Mouse (Mus musculus): ENCODE data around the gene Sac3d1. TPM values are rescaled to one million over a fixed set of nuclear protein-coding genes. Genes with fewer than 3 reads are reported as not detected.
"Not testable (repeated sequence)": the region's sequence is repeated elsewhere in the genome, so short reads cannot be mapped to it uniquely, and the experiment has no call there.

Sac3d1 gene
- polyA plus RNA-seq, 1 experiment: 23.8 TPM

DNA sequence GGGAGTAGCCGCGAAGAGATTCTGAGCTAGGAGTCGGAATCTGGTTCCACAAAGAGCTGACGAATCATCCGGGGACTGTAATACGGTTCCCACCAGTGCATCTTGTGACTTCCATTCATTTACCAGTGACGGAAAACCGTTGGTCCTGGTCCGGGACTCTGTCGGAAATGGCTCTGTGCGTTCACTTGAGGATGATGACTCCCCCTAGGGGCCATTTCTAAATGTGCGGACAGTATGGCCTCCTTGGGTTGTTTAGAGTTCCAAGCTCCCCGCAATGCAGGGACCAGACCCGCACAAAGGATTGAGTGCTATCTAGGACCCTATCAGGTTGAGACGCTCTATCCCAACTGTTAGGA lies 22.9 kb upstream of the Sac3d1 start, which contains the start of gene Arl2:
TSS of gene Arl2 (minus strand) at position 155 of the 356 bp plus-strand sequence.
- DNase-seq: peak; percentile 88
- TF ChIP-seq CTCF (conservative IDR thresholded peaks at IDR 0.05; ENCODE audit: insufficient read depth, insufficient read length, low read depth, low read length) (peak; percentile 67), POLR2A (IDR thresholded peaks at IDR 0.05; ENCODE audit: low read depth, low read length) (no peak)
- WGBS: 1% methylated on average over 15 of the region's 15 CpGs

DNA sequence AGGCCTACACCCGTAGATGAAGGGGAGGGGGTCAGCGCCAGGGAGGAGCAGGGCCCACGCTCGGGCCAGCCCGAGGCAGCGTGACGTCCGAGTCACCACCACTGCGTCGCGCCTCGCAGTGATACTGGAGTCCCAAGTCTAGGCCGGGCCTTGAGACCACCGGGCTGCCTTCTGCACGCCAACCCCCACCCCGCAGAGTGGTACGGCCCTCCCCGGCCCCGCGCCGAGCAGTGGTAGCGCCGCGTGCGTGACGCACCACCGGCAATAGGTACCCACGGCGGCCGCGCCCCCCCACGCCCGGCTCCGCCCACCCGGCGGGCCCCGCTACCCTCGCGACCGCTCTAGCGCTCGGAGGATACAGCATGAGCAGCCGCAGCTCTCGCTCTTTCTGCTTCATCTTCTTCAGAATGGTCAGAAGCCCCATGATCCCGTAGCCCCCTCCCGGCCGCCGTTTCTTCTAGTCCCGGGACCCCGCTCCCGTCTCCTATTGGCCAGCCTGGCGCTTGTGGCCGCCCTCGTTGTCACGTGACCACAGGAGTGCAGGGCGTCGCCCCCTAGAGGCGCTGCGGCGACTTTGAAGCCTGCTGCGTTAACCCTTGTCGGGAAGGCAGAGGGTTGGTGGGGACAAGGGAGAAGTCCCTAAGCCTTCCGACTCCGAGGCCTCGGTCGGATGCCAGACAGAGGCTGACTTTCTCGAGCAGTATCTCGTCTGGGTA lies 22.4 kb upstream of the Sac3d1 start, which contains the start of gene Batf2:
TSS of gene Batf2 (plus strand) at position 306 of the 716 bp plus-strand sequence.
- DNase-seq: peak; percentile 95
- H3K4me3 ChIP-seq (ENCODE audit: insufficient read depth, low read depth, low read length): peak within 1 kb of the TSS; percentile 84
- under 1% methylated on average over 68 of the region's 68 CpGs for WGBS
- TF ChIP-seq POLR2A (IDR thresholded peaks at IDR 0.05; ENCODE audit: low read depth, low read length): no peak
- peak; percentile 71 for TF ChIP-seq CTCF (conservative IDR thresholded peaks at IDR 0.05; ENCODE audit: insufficient read depth, insufficient read length, low read depth, low read length)
- H3K4me1 ChIP-seq (ENCODE audit: control insufficient read depth, insufficient read depth, low read length): 0 out of 2 replicates have a peak, but pooled peaks cover 4% of the 10 kb centered on the region
- no peaks in the 10 kb centered on the region for H3K27me3 ChIP-seq (replicated peaks; ENCODE audit: control insufficient read depth, insufficient read depth, low read length)
- no peaks in the 10 kb centered on the region for H3K36me3 ChIP-seq (ENCODE audit: control insufficient read depth, insufficient read depth, low read length)
- H3K27ac ChIP-seq (ENCODE audit: insufficient read depth, low read depth, low read length): peak within 1 kb of the TSS; percentile 86

More for the DNA sequence above, 22.9 kb upstream of the Sac3d1 start, which contains the start of gene Arl2:
- peak within 1 kb of the TSS; percentile 86 for H3K27ac ChIP-seq (ENCODE audit: insufficient read depth, low read depth, low read length)
- peak within 1 kb of the TSS; percentile 84 for H3K4me3 ChIP-seq (ENCODE audit: insufficient read depth, low read depth, low read length)
- H3K27me3 ChIP-seq (replicated peaks; ENCODE audit: control insufficient read depth, insufficient read depth, low read length): no peaks in the 10 kb centered on the region
- no peaks in the 10 kb centered on the region for H3K36me3 ChIP-seq (ENCODE audit: control insufficient read depth, insufficient read depth, low read length)
- 0 out of 2 replicates have a peak, but pooled peaks cover 4% of the 10 kb centered on the region for H3K4me1 ChIP-seq (ENCODE audit: control insufficient read depth, insufficient read depth, low read length)

DNA sequence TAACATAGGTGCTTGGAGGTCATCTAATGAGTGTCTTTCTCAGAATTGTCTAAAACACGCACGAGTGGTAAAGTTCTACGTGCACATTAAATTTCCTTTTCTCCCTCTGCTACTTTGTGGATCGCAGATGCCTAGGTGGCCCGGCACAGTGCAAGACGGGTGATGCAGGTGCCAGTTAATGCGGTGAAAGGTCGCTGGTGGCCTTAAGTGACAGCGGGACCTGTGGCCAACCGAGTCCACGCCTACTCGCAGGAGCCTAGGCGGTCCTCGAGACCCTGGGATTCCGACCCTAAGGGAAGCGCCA lies 21.9 kb upstream of the Sac3d1 start:
- Histone ChIP-seq H3K27ac (ENCODE audit: insufficient read depth, low read depth, low read length) (peak overlapping the region; percentile 77), H3K4me1 (ENCODE audit: control insufficient read depth, insufficient read depth, low read length) (0 out of 2 replicates have a peak, but pooled peaks cover 4% of the 10 kb centered on the region), H3K4me3 (ENCODE audit: insufficient read depth, low read depth, low read length) (peak overlapping the region; percentile 84), H3K36me3 (ENCODE audit: control insufficient read depth, insufficient read depth, low read length) (no peaks in the 10 kb centered on the region), H3K27me3 (replicated peaks; ENCODE audit: control insufficient read depth, insufficient read depth, low read length) (no peaks in the 10 kb centered on the region)
- no peak for TF ChIP-seq POLR2A (IDR thresholded peaks at IDR 0.05; ENCODE audit: low read depth, low read length)
- TF ChIP-seq CTCF (conservative IDR thresholded peaks at IDR 0.05; ENCODE audit: insufficient read depth, insufficient read length, low read depth, low read length): no peak
- DNase-seq: no peak
- WGBS: 2% methylated on average over 16 of the region's 16 CpGs

DNA sequence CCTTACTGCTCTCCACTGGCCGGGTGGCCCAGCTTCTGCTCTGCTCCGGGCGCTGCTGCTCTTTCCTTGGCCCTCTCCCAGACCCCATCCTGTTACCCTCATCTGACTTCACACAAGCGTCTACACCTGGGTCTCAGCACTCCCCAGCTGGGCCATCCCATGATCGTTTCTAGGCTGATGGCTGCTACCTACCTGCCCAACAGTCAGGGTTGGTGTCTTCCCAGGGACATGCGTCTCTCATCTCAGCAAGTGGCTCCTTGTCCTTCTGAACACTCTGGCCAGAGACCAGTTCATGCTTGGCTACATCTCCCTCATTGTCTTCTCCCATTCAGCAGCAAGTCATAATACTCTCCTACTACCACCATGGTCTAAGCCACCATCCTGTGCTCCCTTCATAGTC lies 21.3 kb upstream of the Sac3d1 start:
- Histone ChIP-seq H3K36me3 (ENCODE audit: control insufficient read depth, insufficient read depth, low read length) (no peaks in the 10 kb centered on the region), H3K4me3 (ENCODE audit: insufficient read depth, low read depth, low read length) (no peak overlapping the region), H3K27me3 (replicated peaks; ENCODE audit: control insufficient read depth, insufficient read depth, low read length) (no peaks in the 10 kb centered on the region), H3K27ac (ENCODE audit: insufficient read depth, low read depth, low read length) (no peak overlapping the region), H3K4me1 (ENCODE audit: control insufficient read depth, insufficient read depth, low read length) (0 out of 2 replicates have a peak, but pooled peaks cover 4% of the 10 kb centered on the region)
- DNase-seq: peak; percentile 36
- TF ChIP-seq POLR2A (IDR thresholded peaks at IDR 0.05; ENCODE audit: low read depth, low read length) (no peak), CTCF (conservative IDR thresholded peaks at IDR 0.05; ENCODE audit: insufficient read depth, insufficient read length, low read depth, low read length) (no peak)
- WGBS: 91% methylated on average over 6 of the region's 6 CpGs

DNA sequence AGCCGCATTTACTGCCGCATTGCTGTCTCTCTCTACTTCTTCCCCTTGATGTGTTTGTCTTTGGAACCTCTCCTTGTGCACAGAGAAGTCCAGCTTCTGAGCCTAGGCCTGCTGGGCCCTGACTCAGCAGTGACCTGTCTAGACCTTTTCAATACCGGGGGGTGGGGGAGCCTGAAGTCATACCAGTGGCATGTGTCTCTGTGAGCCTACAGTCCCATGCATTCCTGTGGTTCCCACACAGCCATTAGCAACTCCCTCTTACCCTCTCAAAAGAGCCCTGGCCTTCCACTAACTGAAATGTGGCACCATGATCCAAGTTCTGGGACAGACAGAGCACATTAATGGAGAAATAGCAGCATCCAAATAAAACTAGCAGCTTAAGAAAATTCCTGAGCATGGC lies 17.9 kb upstream of the Sac3d1 start:
- no peaks in the 10 kb centered on the region for H3K27me3 ChIP-seq (replicated peaks; ENCODE audit: control insufficient read depth, insufficient read depth, low read length)
- no peak overlapping the region for H3K27ac ChIP-seq (ENCODE audit: insufficient read depth, low read depth, low read length)
- WGBS: 74% methylated on average over 3 of the region's 3 CpGs
- 0 out of 2 replicates have a peak, but pooled peaks cover 4% of the 10 kb centered on the region for H3K4me1 ChIP-seq (ENCODE audit: control insufficient read depth, insufficient read depth, low read length)
- TF ChIP-seq POLR2A (IDR thresholded peaks at IDR 0.05; ENCODE audit: low read depth, low read length) (no peak), CTCF (conservative IDR thresholded peaks at IDR 0.05; ENCODE audit: insufficient read depth, insufficient read length, low read depth, low read length) (no peak)
- no peak overlapping the region for H3K4me3 ChIP-seq (ENCODE audit: insufficient read depth, low read depth, low read length)
- DNase-seq: no peak
- no peaks in the 10 kb centered on the region for H3K36me3 ChIP-seq (ENCODE audit: control insufficient read depth, insufficient read depth, low read length)

DNA sequence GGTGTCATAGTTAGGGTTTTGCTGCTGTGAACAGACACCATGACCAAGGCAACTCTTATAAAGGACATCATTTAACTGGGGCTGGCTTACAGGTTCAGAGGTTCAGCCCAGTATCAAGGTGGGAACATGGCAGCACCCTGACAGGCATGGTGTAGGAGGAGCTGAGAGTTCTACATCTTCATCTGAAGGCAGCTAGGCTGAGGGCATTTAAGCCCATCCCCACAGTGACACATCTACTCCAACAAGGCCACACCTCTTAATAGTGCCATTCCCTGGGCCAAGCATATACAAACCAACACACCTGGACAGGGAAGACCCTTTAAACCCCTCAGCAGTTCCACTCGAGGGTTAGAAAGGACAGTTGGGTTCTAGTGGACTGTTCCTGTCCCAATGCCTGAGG lies 14.7 kb upstream of the Sac3d1 start:
- H3K27ac ChIP-seq (ENCODE audit: insufficient read depth, low read depth, low read length); H3K27me3 ChIP-seq (replicated peaks; ENCODE audit: control insufficient read depth, insufficient read depth, low read length); H3K4me1 ChIP-seq (ENCODE audit: control insufficient read depth, insufficient read depth, low read length); DNase-seq; H3K36me3 ChIP-seq (ENCODE audit: control insufficient read depth, insufficient read depth, low read length); H3K4me3 ChIP-seq (ENCODE audit: insufficient read depth, low read depth, low read length): not testable (repeated sequence)
- 59% methylated on average over 1 of the region's 1 CpGs for WGBS

DNA sequence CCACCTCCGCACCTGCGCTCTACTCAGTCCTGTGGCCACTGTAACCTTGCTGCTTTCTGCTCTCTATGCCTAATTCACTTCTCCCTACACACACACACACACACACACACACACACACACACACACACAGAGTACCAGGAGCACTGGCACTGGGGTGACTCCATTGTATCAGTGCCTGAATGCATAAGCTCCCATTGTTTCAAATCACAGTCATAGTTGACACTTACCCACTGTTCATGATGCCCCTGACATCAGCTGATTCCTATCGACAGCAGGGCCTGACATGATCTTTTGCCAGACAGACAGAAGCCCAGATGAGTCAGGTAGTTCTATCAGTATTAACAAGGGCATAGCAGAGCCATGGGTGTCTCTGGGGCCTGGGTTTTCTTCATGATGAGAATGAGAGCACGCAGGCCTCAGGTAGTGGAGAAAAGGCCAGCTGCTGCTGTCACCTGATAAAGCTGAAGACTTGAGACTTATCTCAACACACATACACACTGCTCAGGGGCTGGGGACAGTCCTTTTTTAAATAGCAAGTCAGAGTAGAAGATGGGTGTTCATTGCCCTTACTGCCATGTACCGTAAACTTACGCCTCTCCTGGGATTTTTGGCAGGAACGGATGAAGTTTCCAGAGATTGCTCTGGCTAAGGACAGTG lies 13.8 kb upstream of the Sac3d1 start:
- no peak for TF ChIP-seq POLR2A (IDR thresholded peaks at IDR 0.05; ENCODE audit: low read depth, low read length)
- no peak for TF ChIP-seq CTCF (conservative IDR thresholded peaks at IDR 0.05; ENCODE audit: insufficient read depth, insufficient read length, low read depth, low read length)
- no peak overlapping the region for H3K27ac ChIP-seq (ENCODE audit: insufficient read depth, low read depth, low read length)
- WGBS: 80% methylated on average over 7 of the region's 7 CpGs
- H3K4me1 ChIP-seq (ENCODE audit: control insufficient read depth, insufficient read depth, low read length): no peaks in the 10 kb centered on the region
- no peaks in the 10 kb centered on the region for H3K27me3 ChIP-seq (replicated peaks; ENCODE audit: control insufficient read depth, insufficient read depth, low read length)
- H3K36me3 ChIP-seq (ENCODE audit: control insufficient read depth, insufficient read depth, low read length): no peaks in the 10 kb centered on the region
- H3K4me3 ChIP-seq (ENCODE audit: insufficient read depth, low read depth, low read length): no peak overlapping the region
- no peak for DNase-seq

DNA sequence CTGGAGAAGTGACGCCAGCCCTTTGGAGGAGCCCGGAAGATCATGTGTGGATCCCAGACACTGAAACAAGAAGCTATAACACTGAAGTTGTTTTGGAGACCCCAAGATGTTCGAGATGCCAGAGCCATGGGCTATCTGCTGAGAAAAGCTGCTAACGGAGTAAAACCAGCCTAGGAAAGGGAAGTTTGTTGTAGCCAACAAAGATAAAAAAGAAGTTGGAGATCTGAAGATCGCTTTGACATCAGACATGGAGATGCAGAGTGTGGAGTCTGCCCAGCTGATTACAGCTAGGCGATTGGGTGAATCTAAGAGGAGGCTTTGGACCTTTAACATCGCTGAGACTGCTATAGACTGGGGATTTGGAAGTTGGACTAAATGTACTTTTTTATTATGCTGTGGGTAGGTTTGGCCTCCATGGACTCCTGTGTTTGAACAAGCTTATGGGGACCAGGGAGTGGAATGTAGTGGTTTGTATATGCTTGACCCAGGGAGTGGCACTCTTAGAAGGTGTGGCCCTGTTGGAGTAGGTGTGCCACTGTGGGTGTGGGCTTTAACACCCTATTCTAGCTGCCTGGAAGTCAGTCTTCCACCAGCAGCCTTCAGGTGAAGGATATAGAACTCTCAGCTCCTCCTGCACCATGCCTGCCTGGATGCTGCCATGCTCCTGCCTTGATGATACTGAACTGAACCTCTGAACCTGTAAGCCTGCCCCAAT lies 12.1 kb upstream of the Sac3d1 start:
- not testable (repeated sequence) for H3K27ac ChIP-seq (ENCODE audit: insufficient read depth, low read depth, low read length); H3K4me1 ChIP-seq (ENCODE audit: control insufficient read depth, insufficient read depth, low read length); H3K36me3 ChIP-seq (ENCODE audit: control insufficient read depth, insufficient read depth, low read length); H3K4me3 ChIP-seq (ENCODE audit: insufficient read depth, low read depth, low read length); DNase-seq; H3K27me3 ChIP-seq (replicated peaks; ENCODE audit: control insufficient read depth, insufficient read depth, low read length)
- WGBS: 78% methylated on average over 7 of the region's 7 CpGs
